Mouse (Mus musculus) neural tube, embryonic 13.5 days (tissue): ENCODE measurements around the gene Mgarp. TPM values are rescaled to one million over a fixed set of nuclear protein-coding genes. Genes with fewer than 3 reads are reported as not detected.
"Not testable (repeated sequence)": the region's sequence is repeated elsewhere in the genome, so short reads cannot be mapped to it uniquely, and the experiment has no call there.

Experiments used
- ATAC-seq: fragments of 200-750 bp; cut with Nextera tagmentation; 2 replicates; pipeline ENCODE4 v1.8.0; 2017; ENCODE audit warnings: low read depth, mild to moderate bottlenecking, moderate TSS enrichment, moderate library complexity
- H3K27ac ChIP-seq: fragments of 300-500 bp; sonication (generic); replicated peaks from 2 replicates; pipeline ENCODE4 v1.5.1; 2015; ENCODE audit warnings: moderate library complexity, mild to moderate bottlenecking, inconsistent platforms
- H3K27me3 ChIP-seq: fragments of 300-500 bp; sonication (generic); 2 replicates; pipeline ENCODE4 v1.6.1; 2015; ENCODE audit warnings: mild to moderate bottlenecking, inconsistent platforms
- H3K36me3 ChIP-seq: fragments of 300-500 bp; sonication (generic); 2 replicates; pipeline ENCODE4 v1.6.1; 2015; ENCODE audit warnings: mild to moderate bottlenecking, inconsistent platforms
- H3K4me1 ChIP-seq: fragments of 300-500 bp; sonication (generic); replicated peaks from 2 replicates; pipeline ENCODE4 v1.6.1; 2015; ENCODE audit warnings: inconsistent platforms
- H3K4me2 ChIP-seq: fragments of 300-500 bp; sonication (generic); 2 replicates; pipeline ENCODE4 v1.6.1; 2015; ENCODE audit warnings: inconsistent platforms, mild to moderate bottlenecking, moderate library complexity
- H3K4me3 ChIP-seq: fragments of 300-500 bp; sonication (generic); 2 replicates; pipeline ENCODE4 v1.5.1; 2015; ENCODE audit warnings: mild to moderate bottlenecking, inconsistent platforms
- H3K9ac ChIP-seq: fragments of 300-500 bp; sonication (generic); 2 replicates; pipeline ENCODE4 v1.6.1; 2015; ENCODE audit warnings: moderate library complexity, mild to moderate bottlenecking, inconsistent platforms
- H3K9me3 ChIP-seq: fragments of 300-500 bp; sonication (generic); 2 replicates; pipeline ENCODE4 v1.6.1; 2016; ENCODE audit warnings: inconsistent platforms
- WGBS: fragments of 180-500 bp; shearing (Covaris S2); methylation state at CpG from one replicate; pipeline ENCODE4 v1.1.7; 2015; 5-methylcytosine and 5-hydroxymethylcytosine counted together
- polyA plus RNA-seq: library from polyadenylated mRNA; unstranded; fragments of >200 nt; fragmentation: Nextera tagmentation; extraction: Ambion mirVana; gene quantifications from 2 replicates; pipeline ENCODE4 v1.2.1, GENCODE M21; 2015

Gene Mgarp
- polyA plus RNA-seq, 1 experiment from 2014 or later = 0.28 TPM

DNA sequence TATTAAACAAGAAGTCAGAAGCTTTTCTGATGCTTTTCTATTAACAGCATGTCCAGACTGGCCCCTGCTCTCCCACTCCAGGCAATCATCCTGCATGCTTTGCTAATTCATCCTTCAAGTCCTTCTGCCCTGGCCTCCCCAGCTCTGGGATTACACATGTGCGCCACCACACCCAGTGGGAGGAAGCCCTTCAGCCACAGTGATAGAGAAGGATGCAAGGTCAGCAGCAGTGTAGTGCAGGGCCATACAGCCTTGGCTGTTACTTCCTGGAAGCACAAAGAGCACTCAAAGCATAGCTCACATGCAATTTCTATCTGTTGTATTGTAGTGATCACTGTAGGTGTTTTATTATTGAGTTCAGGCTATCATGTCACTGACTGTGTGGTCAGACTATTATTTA lies 16.7 kb upstream of the Mgarp start:
- ATAC-seq = no peak
- Histone ChIP-seq H3K27ac (no peak overlapping the region), H3K4me3 (no peak overlapping the region), H3K4me2 (no peak overlapping the region), H3K9ac (no peak overlapping the region), H3K4me1 (peaks cover 26% of the 10 kb centered on the region), H3K36me3 (no peaks in the 10 kb centered on the region), H3K9me3 (no peaks in the 10 kb centered on the region), H3K27me3 (no peaks in the 10 kb centered on the region)
- WGBS = 78% methylated on average over 1 of the region's 1 CpGs

- H3K36me3 ChIP-seq = no peaks in the 10 kb centered on the region
- no peaks in the 10 kb centered on the region for H3K27me3 ChIP-seq
- WGBS = 92% methylated on average over 7 of the region's 7 CpGs
- no peak overlapping the region for H3K4me2 ChIP-seq
- no peaks in the 10 kb centered on the region for H3K9me3 ChIP-seq
- no peak for ATAC-seq
- H3K9ac ChIP-seq = no peak overlapping the region
- H3K4me3 ChIP-seq = no peak overlapping the region
- no peak overlapping the region for H3K27ac ChIP-seq
- peaks cover 25% of the 10 kb centered on the region for H3K4me1 ChIP-seq
These were observed 15.9 kb upstream of the Mgarp start for GRCm38 (mm10) chr3:51412457-51412856.

DNA sequence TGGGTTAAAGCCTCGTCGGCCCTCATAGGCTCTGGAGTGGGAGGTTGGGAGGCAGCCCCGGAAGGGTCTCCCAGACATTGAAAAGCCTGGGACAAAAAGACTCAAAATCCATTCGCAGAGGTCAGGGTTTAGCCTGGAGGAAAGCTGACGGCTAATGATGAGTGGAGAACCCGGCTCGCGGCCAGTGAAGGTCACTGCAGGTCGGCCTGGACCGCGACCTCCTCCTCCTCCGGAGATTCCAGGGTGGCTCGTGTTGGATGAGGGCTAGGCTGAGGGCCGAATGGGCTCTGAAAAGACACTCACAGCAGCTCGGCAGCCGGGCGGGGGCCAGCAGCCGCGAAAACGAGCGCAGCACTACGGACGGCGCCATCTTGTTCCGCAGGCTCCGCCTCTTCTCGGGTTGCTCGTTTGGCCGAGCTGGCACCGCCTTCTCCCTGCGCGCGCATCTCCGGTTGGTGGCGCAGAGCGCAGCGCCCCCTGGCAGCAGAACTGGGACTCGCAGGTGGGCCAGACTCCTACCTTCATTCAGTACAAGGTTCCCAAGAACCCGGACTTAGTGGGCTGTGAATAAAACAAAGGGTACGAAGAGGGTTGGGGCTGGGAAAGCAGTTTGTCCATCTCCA lies 12.1 kb upstream of the Mgarp start, which contains the start of gene Ndufc1:
Gene Ndufc1 (minus strand): TSS at position 428 of the 623 bp plus-strand sequence.
- peaks cover 29% of the 10 kb centered on the region for H3K36me3 ChIP-seq
- H3K9ac ChIP-seq = peak within 1 kb of the TSS; percentile 92
- peak within 1 kb of the TSS; percentile 70 for H3K4me2 ChIP-seq
- H3K9me3 ChIP-seq = no peaks in the 10 kb centered on the region
- H3K4me1 ChIP-seq = peaks cover 16% of the 10 kb centered on the region
- peak within 1 kb of the TSS; percentile 97 for H3K27ac ChIP-seq
- WGBS = under 1% methylated on average over 40 of the region's 40 CpGs
- H3K27me3 ChIP-seq = no peaks in the 10 kb centered on the region
- ATAC-seq = peak; percentile 92
- H3K4me3 ChIP-seq = peak within 1 kb of the TSS; percentile 86

- Histone ChIP-seq H3K4me3 (peak overlapping the region; percentile 86), H3K36me3 (peaks cover 35% of the 10 kb centered on the region), H3K4me1 (peaks cover 16% of the 10 kb centered on the region), H3K27me3 (no peaks in the 10 kb centered on the region), H3K9me3 (no peaks in the 10 kb centered on the region), H3K4me2 (peak overlapping the region; percentile 70), H3K9ac (peak overlapping the region; percentile 92), H3K27ac (peak overlapping the region; percentile 97)
- 15% methylated on average over 20 of the region's 20 CpGs for WGBS
- peak; percentile 40; the same call in 1 of the 2 replicates for ATAC-seq
These were observed 11.5 kb upstream of the Mgarp start for GRCm38 (mm10) chr3:51407870-51408560.

- H3K4me3 ChIP-seq = no peak overlapping the region
- peaks cover 17% of the 10 kb centered on the region for H3K27me3 ChIP-seq
- no peak for ATAC-seq
- H3K36me3 ChIP-seq = peaks cover 41% of the 10 kb centered on the region
- H3K9me3 ChIP-seq = no peaks in the 10 kb centered on the region
- peaks cover 10% of the 10 kb centered on the region for H3K4me1 ChIP-seq
- no peak overlapping the region for H3K4me2 ChIP-seq
- H3K9ac ChIP-seq = no peak overlapping the region
- 92% methylated on average over 12 of the region's 12 CpGs for WGBS
- H3K27ac ChIP-seq = no peak overlapping the region
These were observed 6.1 kb upstream of the Mgarp start for GRCm38 (mm10) chr3:51402628-51403027.

- not testable (repeated sequence) for H3K9ac ChIP-seq, ATAC-seq, H3K4me1 ChIP-seq, H3K9me3 ChIP-seq, H3K27ac ChIP-seq, H3K4me3 ChIP-seq, H3K4me2 ChIP-seq
- 74% methylated on average over 4 of the region's 4 CpGs for WGBS
- Histone ChIP-seq H3K27me3 (peaks cover 20% of the 10 kb centered on the region), H3K36me3 (peaks cover 40% of the 10 kb centered on the region)
These were observed 5.5 kb upstream of the Mgarp start for GRCm38 (mm10) chr3:51402054-51402453.

DNA sequence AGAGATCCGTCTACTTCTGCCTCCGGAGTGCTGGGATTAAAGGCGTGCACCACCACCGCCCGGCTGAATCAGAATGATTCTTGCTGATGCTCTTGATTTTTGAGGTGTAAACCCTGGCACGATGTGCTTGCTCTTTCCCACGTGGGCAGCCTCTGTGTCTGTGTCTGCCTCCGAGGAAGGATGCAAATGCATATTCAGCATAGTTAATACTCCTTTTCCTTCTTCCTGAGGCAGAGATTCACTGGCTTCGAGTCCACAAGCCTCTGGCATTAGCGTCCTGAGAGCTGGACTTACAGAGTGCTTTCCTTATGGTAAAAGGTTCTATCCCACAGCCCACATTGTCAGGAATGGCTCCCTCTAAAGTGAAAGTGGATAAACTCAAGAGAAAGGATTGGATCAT lies 4.1 kb upstream of the Mgarp start:
- no peak overlapping the region for H3K9ac ChIP-seq
- ATAC-seq = no peak
- H3K4me3 ChIP-seq = no peak overlapping the region
- WGBS = 84% methylated on average over 10 of the region's 10 CpGs
- no peak overlapping the region for H3K27ac ChIP-seq
- peaks cover 34% of the 10 kb centered on the region for H3K27me3 ChIP-seq
- H3K4me1 ChIP-seq = peaks cover 6% of the 10 kb centered on the region
- H3K4me2 ChIP-seq = no peak overlapping the region
- peaks cover 28% of the 10 kb centered on the region for H3K36me3 ChIP-seq
- no peaks in the 10 kb centered on the region for H3K9me3 ChIP-seq

DNA sequence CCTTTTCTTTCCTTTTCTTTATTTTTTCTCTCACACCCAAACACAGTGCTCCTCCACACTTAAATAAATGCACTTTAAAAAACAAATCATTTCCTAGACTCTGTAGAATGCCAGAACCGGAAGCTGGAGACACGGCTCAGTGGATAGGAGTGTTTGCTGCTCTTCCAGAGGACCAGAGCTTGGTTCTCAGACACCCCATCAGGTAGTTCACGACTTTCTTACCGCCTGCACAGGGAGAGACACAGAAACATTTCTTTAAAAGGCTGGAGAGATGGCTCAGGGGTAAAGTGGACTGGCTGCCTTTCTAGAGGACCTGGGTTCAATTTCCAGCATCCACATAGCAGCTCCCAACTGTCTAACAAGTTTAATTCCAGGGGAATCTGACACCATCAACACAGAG lies 3.0 kb upstream of the Mgarp start:
- no peak overlapping the region for H3K4me3 ChIP-seq
- H3K9me3 ChIP-seq = no peaks in the 10 kb centered on the region
- H3K4me1 ChIP-seq = peaks cover 6% of the 10 kb centered on the region
- peaks cover 20% of the 10 kb centered on the region for H3K36me3 ChIP-seq
- ATAC-seq = no peak
- peaks cover 41% of the 10 kb centered on the region for H3K27me3 ChIP-seq
- H3K27ac ChIP-seq = no peak overlapping the region
- 69% methylated on average over 4 of the region's 4 CpGs for WGBS
- H3K4me2 ChIP-seq = no peak overlapping the region
- no peak overlapping the region for H3K9ac ChIP-seq

GRCm38 (mm10) chr3:51398667-51399066 lies 2.1 kb upstream of the Mgarp start:
- WGBS = 12% methylated on average over 3 of the region's 3 CpGs
- no peak for ATAC-seq
- Histone ChIP-seq H3K4me1 (peaks cover 6% of the 10 kb centered on the region), H3K9me3 (no peaks in the 10 kb centered on the region), H3K4me2 (no peak overlapping the region), H3K27me3 (peaks cover 41% of the 10 kb centered on the region), H3K9ac (no peak overlapping the region), H3K36me3 (peaks cover 12% of the 10 kb centered on the region), H3K4me3 (no peak overlapping the region), H3K27ac (no peak overlapping the region)

- no peak overlapping the region for H3K9ac ChIP-seq
- peaks cover 3% of the 10 kb centered on the region; the same call in 1 of the 2 replicates for H3K36me3 ChIP-seq
- H3K4me1 ChIP-seq = peaks cover 6% of the 10 kb centered on the region
- 52% methylated on average over 15 of the region's 15 CpGs for WGBS
- H3K9me3 ChIP-seq = no peaks in the 10 kb centered on the region
- H3K27me3 ChIP-seq = peaks cover 41% of the 10 kb centered on the region
- no peak for ATAC-seq
- no peak overlapping the region for H3K27ac ChIP-seq
- H3K4me3 ChIP-seq = no peak overlapping the region
- no peak overlapping the region for H3K4me2 ChIP-seq
These were observed 1.3 kb upstream of the Mgarp start for GRCm38 (mm10) chr3:51397700-51398299.

DNA sequence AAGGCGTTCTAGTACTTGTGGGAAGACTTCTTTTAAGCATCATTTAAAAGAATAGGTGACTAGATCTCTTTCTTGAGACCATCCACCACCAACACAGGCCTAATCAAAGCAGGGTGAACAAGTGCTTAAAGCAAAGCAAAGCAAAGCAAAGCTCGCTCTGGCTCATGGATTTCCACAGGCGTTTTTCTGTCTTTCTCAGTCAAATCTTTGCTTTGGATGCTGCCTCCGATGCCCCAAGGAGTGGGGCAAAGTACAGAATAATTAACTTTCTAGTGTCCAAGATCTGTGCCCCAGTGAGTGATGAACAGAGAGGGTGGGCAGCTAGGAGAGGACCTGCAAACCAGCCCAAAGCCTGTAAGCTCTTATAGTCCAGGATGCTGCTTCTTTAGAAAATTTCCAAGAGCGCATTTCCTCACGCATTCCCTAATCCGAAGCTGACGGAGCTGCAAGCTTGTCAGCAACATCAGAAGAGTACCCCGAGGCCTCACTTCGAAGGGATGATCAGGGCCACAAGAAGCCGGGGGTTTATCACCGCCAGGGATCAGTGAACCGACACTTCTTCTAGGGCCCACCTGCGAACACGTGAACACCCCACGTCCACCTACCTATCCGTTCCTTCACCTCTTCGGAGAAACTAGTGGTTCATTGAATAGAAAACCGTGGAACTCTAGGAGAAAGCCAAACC lies 935 bp downstream of the Mgarp start:
- ATAC-seq = no peak
- no peak overlapping the region for H3K9ac ChIP-seq
- H3K27me3 ChIP-seq = peaks cover 41% of the 10 kb centered on the region
- H3K4me3 ChIP-seq = 0 out of 2 replicates have a peak overlapping the region, but pooled peaks have one; percentile 44
- no peak overlapping the region for H3K27ac ChIP-seq
- H3K4me1 ChIP-seq = peaks cover 6% of the 10 kb centered on the region
- 0 out of 2 replicates have a peak overlapping the region, but pooled peaks have one; percentile 70 for H3K4me2 ChIP-seq
- 26% methylated on average over 19 of the region's 19 CpGs for WGBS
- no peaks in the 10 kb centered on the region for H3K36me3 ChIP-seq
- no peaks in the 10 kb centered on the region for H3K9me3 ChIP-seq

DNA sequence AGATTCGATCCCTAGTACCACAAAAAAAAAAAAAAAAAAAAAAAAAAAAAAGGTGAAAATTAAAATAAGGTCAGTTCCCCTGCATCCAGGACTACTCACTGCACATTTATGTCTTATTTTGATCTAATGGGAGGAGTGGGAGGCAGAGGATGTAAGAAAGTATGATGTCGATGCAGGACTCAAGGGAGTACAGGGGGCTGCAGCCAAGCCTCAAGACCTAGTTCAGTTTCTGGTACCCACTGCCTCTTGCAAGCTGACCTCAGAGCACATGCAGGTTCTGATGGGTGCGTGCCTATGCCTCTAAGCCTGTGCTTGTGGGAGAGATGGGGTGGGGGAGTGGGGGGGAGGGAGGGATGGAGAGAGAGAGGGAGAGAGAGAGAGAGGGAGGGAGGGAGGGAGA lies 1.7 kb downstream of the Mgarp start:
- 57% methylated on average over 3 of the region's 3 CpGs for WGBS
- Histone ChIP-seq H3K27ac (no peak overlapping the region), H3K9me3 (no peaks in the 10 kb centered on the region), H3K4me3 (no peak overlapping the region), H3K36me3 (no peaks in the 10 kb centered on the region), H3K27me3 (peaks cover 41% of the 10 kb centered on the region), H3K4me1 (peaks cover 6% of the 10 kb centered on the region), H3K4me2 (no peak overlapping the region), H3K9ac (no peak overlapping the region)
- ATAC-seq = no peak
